Mouse (Mus musculus) thymus, postnatal 36 days (tissue): ENCODE results near the gene Maml2.

ENCODE experiments used
- DNase-seq, 2 experiments: peaks; one replicate each; pipeline ENCODE4 v3.0.0; 2022; ENCODE audit warnings: mixed read lengths in 2 of 2

Maml2 gene

DNA sequence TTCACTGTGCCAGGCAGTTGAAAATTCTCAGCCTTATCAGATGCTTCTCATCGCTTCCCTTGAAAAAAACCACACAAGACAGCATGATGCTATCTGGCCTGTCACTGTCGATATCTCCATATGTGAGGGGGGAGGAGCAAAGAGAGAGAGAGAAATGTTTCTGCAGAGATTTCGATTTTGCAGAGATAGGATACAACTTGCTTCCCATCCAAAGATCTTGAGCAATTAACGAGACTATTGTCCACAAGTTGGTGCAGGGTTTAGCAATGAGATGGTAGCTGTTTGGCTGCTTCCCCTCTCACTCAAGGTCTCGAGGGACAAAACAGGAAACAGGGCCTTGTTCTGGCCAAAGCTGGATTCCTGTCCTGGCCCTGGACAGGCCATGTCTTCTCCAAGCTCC is 276.3 kb downstream of the Maml2 start:
- DNase-seq: no peak

- DNase-seq: no peak
Observed at GRCm38 (mm10) chr9:13574913-13575312, 277.2 kb downstream of the Maml2 start.

- no peak for DNase-seq
Observed at GRCm38 (mm10) chr9:13577150-13577549, 279.4 kb downstream of the Maml2 start.

DNA sequence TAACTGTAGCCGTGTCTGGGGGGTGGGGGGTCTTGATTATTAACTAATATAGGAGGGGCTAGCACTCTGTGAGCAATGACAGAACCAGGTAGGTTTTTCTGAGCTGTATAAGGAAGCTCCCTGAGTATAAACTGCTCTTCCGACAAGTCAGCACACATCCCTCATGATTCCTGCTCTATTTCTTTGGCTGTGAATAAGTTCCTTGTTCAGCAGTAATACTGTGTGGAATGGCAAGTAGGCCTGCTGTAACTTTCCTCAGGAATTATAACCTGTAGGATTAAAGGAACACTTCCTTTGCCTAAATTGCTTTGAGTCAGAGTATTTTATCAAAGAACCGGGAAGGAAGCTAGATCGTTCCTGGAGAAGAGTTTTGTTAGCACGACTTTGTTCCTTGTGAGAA is 283.4 kb downstream of the Maml2 start:
- no peak for DNase-seq

- no peak for DNase-seq
Observed at GRCm38 (mm10) chr9:13583952-13584351, 286.2 kb downstream of the Maml2 start.

- no peak for DNase-seq
Observed at GRCm38 (mm10) chr9:13584435-13584834, 286.7 kb downstream of the Maml2 start.

- no peak for DNase-seq
Observed at GRCm38 (mm10) chr9:13587085-13587933, 289.6 kb downstream of the Maml2 start.

DNA sequence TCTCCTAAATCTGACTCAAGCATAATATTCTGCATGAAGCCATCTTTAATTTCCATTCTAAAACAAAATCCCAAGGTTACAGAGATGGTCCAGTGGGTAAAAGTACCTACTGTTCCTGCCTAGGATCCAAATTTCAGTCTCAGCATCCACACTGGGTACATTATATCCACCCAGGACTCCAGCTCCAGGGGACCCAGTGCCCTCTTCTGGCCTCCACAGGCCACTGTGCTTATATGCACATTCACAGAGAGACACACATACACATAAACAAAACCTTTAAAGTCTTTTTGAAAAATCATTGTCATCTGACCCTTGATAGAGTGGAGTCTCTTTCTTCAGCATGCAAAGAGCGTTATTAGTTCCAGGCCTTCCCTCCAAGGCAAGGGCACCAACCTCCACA is 291.0 kb downstream of the Maml2 start:
- DNase-seq: no peak

- no peak for DNase-seq
Observed at GRCm38 (mm10) chr9:13592701-13593100, 294.9 kb downstream of the Maml2 start.

DNA sequence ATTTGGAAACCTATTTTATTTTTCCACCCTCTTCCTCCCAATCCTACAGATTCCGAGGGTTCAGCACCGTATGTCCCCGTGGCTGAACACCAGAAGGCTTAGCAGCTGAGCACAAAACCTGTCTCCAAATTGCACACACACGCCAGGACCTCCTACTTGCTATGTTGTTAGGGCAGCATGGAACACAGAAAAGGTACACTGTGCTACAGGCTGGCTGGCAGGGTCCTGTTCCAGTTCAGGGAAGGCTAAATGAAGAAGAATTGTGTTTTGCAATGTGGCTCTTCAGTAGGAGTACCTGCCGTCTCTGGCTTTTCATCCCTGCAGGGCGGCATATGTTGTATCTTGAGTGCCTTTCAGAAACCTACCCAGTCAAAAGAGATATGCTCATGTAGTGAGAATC is 300.0 kb downstream of the Maml2 start:
- DNase-seq: no peak

DNA sequence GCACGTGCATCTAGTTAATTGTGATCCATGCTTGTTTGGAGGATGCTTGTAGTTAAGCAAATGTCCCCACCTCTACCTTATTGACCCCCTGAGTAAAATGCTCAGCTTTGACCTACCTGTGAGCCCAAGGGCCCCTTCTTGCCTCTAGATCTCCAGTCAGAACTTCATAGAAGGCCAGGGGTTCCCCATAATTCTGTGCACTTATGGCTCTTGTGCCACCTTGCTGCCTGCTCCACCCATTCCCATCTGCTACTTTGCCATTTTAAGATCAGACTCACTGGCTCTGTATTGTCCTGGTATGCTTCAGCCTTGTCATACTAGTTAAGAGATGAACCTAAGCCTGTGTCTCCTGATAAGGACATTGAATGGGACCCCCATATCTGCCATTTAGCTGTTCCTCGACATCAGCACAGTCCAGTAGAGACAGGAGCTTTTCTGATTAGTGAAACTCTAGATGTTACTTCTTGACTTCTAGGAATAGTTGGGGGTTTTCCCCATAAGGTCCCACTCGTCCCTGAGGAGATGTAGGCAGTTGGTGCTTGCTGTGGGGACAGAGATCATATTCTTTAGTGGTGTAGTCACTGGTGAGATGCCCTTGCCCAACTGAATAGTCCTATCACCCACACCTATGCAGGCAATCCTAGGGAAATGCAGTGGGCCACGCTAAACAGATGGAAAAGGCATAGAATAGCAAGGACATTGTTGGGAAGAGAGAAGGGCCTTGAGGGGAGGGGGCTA is 301.0 kb downstream of the Maml2 start:
- no peak for DNase-seq

GRCm38 (mm10) chr9:13599334-13599614 is 301.5 kb downstream of the Maml2 start:
- DNase-seq: no peak

DNA sequence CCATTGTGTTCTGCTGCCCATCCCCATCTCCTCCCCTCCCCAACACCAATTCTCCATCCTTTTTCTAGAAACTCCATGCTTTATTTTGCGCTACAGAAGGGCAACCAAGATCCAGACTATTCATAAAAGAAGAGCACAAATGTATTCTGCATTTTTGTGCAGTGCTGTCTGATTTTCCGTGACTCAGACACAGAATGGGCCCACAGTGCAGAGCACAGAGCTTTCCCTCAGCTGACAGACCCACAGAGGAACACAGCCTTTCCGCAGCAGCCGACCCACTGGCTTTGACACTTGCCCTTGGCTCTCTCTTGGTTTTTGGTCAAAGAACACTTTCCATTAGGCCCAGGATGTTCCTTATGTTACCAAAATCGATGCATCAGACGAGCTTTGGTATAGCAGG is 302.0 kb downstream of the Maml2 start:
- DNase-seq: no peak

GRCm38 (mm10) chr9:13601729-13602128 is 304.0 kb downstream of the Maml2 start:
- no peak for DNase-seq

DNA sequence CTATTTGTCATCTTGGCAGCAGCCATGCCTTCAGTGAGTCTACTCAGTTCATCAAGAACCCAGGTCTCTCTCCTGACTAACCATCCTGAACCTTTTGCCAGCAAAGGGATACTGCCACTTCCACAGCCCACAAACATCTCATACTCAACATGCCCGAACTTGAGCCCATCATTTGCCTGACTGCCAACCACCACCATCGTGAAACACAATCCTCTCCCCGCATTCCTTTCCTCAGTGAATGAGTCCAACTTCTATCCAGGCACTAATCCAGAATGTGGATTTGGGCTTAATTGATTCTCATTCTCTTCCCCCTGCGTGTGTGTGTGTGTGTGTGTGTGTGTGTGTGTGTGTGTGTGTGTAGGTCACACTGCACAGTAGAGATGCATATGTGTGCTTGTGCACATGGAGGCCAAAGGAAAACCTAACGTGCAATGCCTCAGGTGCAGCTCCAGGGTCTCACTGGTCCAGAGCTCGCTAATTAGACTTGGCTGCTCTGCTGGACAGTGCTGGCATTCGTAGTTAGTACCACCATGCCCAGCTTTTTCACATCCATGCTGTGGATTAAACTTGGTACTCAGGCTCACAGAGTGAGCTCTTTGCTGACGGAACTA is 305.9 kb downstream of the Maml2 start:
- DNase-seq: no peak

DNA sequence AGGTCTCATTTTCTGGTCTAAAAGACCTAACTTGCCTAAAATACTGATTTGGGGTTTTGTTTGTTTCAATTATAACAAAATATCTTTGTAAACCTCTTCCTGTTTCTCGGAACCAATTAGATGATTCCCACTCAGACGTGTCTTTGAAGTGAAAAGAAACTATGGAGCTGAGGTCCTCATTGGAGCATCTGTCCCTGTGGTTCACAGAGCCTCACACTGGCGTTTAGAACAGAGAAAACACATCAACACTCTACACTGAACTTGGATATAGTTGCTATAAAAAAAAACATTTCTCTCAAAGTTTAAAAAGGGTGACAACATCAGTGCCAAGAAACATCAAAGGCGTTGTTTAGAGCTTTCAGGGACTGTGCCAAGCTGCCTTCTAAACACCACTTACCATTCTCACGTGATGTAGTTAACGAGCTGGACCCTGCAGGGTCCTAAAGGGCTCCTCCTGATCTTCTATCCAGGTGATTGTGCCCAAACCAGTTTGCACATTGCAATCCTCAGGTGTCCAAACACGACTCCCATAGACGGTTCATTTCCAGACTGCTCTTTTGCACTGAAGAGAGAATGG is 309.9 kb downstream of the Maml2 start:
- no peak for DNase-seq

DNA sequence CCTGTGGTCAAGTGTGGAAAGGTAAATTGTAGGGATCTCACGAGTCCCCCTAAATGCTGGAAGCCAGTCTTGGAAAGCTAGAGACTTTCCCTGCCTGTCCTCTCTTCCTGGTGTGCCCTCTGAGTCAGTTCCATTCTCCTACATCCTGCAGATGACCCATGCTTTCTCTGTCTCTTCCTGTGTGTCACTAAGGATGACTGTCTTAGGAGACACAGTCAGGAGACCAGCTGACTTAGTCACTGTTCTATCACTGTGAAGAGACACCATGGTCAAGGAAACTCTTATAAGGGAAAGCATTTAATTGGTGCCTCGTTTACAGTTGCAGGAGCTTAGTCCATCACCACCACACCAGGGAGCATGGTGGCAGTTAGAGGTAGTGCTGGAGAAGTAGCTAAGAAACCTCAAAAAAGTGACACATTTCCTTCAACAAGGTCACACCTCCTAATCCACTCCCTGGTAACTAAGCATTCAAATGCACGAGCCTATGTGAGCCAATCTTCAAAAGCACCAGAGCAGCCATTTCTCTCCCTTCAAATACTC is 310.8 kb downstream of the Maml2 start:
- no peak for DNase-seq

DNA sequence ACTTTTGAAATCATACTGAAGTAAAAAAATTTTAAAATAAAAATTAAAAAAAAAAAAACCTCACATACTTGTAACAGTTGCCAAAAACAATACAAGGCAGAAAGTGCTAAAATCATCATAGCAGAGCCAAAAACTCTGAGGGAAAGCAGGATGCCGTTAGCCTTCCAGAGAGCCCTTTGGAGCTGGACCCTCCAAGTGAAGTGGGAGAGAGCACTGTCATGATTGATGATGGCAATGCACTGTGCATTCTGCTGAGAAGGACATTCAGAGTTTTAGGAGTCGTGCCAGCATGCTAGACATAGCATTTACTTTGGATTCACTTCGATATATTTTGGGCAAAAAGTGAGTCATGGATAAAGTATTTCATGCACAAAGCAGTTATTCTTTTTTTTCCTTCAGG is 313.8 kb downstream of the Maml2 start:
- no peak for DNase-seq

GRCm38 (mm10) chr9:13612371-13612770 is 314.6 kb downstream of the Maml2 start:
- DNase-seq: no peak

DNA sequence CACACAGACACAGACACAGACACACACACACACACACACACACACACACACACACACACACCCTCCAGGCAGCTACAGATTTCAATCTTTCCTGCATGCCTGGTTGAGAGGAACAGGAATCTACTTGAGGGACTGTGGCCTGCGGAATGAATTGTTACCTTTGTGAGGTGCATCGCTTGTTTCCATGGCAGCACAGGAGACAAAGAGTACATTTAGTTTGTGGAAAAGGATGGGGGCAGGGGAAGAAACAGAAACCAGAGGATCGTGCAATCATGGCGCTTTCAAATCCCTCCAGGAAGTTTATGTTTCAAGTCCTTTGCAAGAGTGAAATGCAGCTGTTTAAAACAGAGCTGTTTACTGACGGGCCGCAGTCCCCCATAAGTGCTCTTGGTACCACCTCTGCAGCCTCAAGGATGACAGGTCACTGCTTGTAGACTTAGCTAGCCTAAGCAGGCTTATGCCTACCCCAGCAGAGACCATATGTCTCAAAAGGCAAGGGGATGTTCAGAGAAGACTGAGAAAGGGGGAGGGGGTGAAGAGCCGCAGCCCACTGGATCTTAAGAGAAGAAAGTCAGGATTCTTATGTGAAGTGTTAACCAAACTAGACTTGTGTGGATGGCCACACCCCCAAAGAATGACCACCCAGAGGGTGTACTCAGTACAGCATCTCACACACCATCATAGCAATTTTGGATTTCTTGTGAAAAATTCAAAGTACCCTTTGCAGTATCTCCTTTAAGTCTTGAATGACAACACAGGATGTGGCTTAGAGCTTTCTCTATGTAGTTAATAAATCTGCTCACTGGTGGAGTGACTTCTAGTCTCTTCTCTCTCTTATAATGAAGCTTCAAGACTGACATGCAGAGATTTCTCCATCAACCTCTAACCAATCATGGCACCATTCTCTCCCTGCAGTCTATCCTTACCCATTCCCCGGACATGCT is 315.8 kb downstream of the Maml2 start:
- no peak for DNase-seq

DNA sequence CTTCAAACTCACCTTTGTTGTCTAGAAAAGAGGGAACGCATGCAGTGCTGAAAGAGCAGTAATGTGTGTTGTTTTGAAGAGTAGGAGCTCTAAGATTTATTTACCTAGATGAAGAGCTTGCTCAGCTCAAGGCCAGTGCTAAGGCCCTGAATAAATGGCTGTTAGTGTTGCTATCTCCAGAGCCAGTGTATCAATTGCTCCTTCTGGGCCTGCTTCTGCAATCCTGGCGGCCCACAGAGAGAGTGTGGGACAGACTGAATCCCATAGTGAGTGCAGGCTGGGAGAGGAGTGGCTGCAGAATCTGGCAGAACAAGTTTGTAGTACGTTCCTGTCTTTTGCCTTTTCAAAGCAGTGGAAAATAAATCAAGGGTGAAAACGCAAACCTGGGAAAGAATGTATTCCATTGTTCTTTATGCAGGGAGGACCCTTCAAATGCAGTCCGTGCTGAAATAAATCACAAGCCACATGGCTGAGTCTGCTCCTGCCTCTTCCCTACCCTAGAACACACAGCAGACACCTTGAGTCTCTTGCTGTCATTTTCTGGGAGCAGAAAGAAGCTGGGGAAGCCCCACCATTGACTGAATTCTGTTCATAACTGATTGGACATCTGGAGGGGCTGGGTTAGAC is 318.7 kb downstream of the Maml2 start:
- no peak for DNase-seq

DNA sequence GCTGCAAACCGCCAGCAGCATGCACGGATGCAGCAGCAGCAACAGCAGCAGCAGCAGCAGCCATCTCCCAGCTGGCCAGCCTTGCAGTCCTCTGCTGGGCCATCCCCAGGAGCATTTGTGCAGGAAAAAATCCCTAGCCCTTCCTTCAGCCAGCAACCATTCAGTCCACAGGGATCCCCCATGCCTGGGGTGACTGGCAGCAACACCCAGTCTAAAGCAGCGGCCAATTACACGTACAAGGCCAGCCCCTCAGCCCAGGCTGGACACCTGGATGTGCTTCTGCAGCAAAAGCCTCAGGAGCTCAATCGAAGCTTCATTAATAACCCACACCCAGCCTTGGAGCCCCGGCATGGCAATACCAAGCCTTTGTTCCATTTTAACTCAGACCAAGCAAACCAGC is 323.0 kb downstream of the Maml2 start:
- no peak for DNase-seq
